Comparison of ENCODE assay signal across 24 mouse cellular contexts in the genomic region with DNA sequence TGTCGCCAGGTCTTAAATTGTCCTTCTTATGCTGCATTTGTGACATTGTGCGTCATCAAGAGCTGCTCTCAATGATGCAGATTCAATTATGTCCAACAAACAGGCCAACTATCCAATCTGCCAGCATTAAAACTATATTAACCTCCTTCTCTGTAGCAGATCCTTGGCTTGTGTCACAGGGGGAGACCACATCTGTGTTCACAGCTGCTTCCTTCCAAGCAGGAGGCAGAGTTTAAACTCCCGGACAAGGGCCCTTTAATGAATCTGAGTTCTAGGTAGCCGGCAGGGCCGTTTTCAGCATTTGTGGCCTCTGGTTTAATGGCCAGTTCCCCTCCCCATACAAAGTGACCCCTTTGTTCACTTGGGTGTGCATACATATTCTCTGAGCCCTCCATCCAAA.
DNase-seq lines count a peak whose midpoint lies in the region; ATAC-seq and TF ChIP-seq lines count a peak whose summit lies in the region.
"Had no signal": no experiment of that assay in that cellular context is flagged by ENCODE, and none has a peak within 500 bp of the region (broad histone marks: within the 10 kb centered on the region; RNA-seq: fewer than 3 reads in every experiment).

No protein-coding gene starts in this region.

- ATAC-seq in kidney, embryonic 15.5 days (replicated peaks; ENCODE audit: low FRiP score), result no peak
- ATAC-seq in limb, embryonic 12.5 days (ENCODE audit: insufficient number of reproducible peaks, insufficient read depth, low FRiP score, low TSS enrichment, low read depth), result no peak
- no peak for ATAC-seq in CD4-positive, CD25-positive, alpha-beta regulatory T cell, adult 4 months
- ATAC-seq: forebrain, embryonic 14.5 days; midbrain, embryonic 16.5 days had no signal

- WGBS in kidney, embryonic 15.5 days, result 56% methylated on average over 5 of the region's 5 CpGs
- 27% methylated on average over 5 of the region's 5 CpGs for WGBS in limb, embryonic 12.5 days

- no peaks in the 10 kb centered on the region for H3K27me3 ChIP-seq in kidney, embryonic 15.5 days
- no peaks in the 10 kb centered on the region for H3K27me3 ChIP-seq in limb, embryonic 12.5 days
- H3K27me3 ChIP-seq: embryonic facial prominence, embryonic 15.5 days; heart, embryonic 12.5 days; liver, embryonic 13.5 days; megakaryocyte, embryonic 14.5 days had no signal

- H3K4me1 ChIP-seq in kidney, embryonic 15.5 days, result 0 out of 2 replicates have a peak, but pooled peaks cover 2% of the 10 kb centered on the region
- H3K4me1 ChIP-seq in limb, embryonic 12.5 days (replicated peaks), result peaks cover 5% of the 10 kb centered on the region
- H3K4me1 ChIP-seq: embryonic facial prominence, embryonic 15.5 days; heart, embryonic 12.5 days; hindbrain, embryonic 10.5 days; liver, embryonic 13.5 days; megakaryocyte, embryonic 14.5 days had no signal

- DNase-seq in kidney, postnatal 10 days, result no peak
- DNase-seq in MN1 (ENCODE audit: low spot score), result peak; percentile 66
- peak; percentile 13 for DNase-seq in brain, embryonic 14.5 days (ENCODE audit: low read depth)
- DNase-seq in spleen, adult 12 weeks (ENCODE audit: low spot score), result no peak
- no peak for DNase-seq in spleen, postnatal 14 days (ENCODE audit: low spot score in 2 of 2)
- DNase-seq: adrenal gland, postnatal 10 days; cerebellum, adult 9-11 months; gastrocnemius, postnatal 10 days; heart, postnatal 10 days; kidney, adult 2 months; layer of hippocampus, adult 9-11 months; liver, embryonic 13.5 days; lung, adult 2 months; right cerebral cortex, postnatal 14 days; spleen, adult 18-20 months had no signal

- no peak for TF ChIP-seq POLR2A in brain, embryonic 14.5 days (IDR thresholded peaks at IDR 0.05; ENCODE audit: borderline replicate concordance, extremely low read depth, insufficient read depth, insufficient read length, poor library complexity, severe bottlenecking)

- TF ChIP-seq CTCF in brain, embryonic 14.5 days (IDR thresholded peaks at IDR 0.05; ENCODE audit: borderline replicate concordance, extremely low read depth, insufficient read depth, insufficient read length), result no peak

- H3K9ac ChIP-seq in kidney, embryonic 15.5 days, result no peak overlapping the region
- no peak overlapping the region for H3K9ac ChIP-seq in limb, embryonic 12.5 days (replicated peaks)
- H3K9ac ChIP-seq: embryonic facial prominence, embryonic 15.5 days; heart, embryonic 12.5 days; liver, embryonic 13.5 days had no signal

- H3K27ac ChIP-seq in kidney, embryonic 15.5 days, result peak overlapping the region; percentile 51; the same call in 1 of the 2 replicates
- peak overlapping the region; percentile 41; the same call in 1 of the 2 replicates for H3K27ac ChIP-seq in limb, embryonic 12.5 days
- H3K27ac ChIP-seq: embryonic facial prominence, embryonic 15.5 days; hindbrain, embryonic 10.5 days; liver, embryonic 13.5 days had no signal

- no peaks in the 10 kb centered on the region for H3K36me3 ChIP-seq in kidney, embryonic 15.5 days
- H3K36me3 ChIP-seq in limb, embryonic 12.5 days, result no peaks in the 10 kb centered on the region
- H3K36me3 ChIP-seq: embryonic facial prominence, embryonic 15.5 days; heart, embryonic 12.5 days; hindbrain, embryonic 10.5 days; liver, embryonic 13.5 days had no signal

- H3K9me3 ChIP-seq in kidney, embryonic 15.5 days (replicated peaks), result no peaks in the 10 kb centered on the region
- no peaks in the 10 kb centered on the region for H3K9me3 ChIP-seq in limb, embryonic 12.5 days
- H3K9me3 ChIP-seq: embryonic facial prominence, embryonic 15.5 days; heart, embryonic 12.5 days; hindbrain, embryonic 10.5 days; liver, embryonic 13.5 days; megakaryocyte, embryonic 14.5 days had no signal

- H3K4me3 ChIP-seq in kidney, embryonic 15.5 days (replicated peaks), result no peak overlapping the region
- no peak overlapping the region for H3K4me3 ChIP-seq in limb, embryonic 12.5 days (replicated peaks)
- H3K4me3 ChIP-seq: embryonic facial prominence, embryonic 15.5 days; heart, embryonic 12.5 days; hindbrain, embryonic 10.5 days; liver, embryonic 13.5 days; megakaryocyte, embryonic 14.5 days had no signal

- H3K4me2 ChIP-seq in kidney, embryonic 15.5 days, result no peak overlapping the region
- H3K4me2 ChIP-seq in limb, embryonic 12.5 days, result no peak overlapping the region
- H3K4me2 ChIP-seq: embryonic facial prominence, embryonic 15.5 days; heart, embryonic 12.5 days; liver, embryonic 13.5 days had no signal

Comparison
In these comparisons a context has a peak if more than half of its experiments do, and no peak if none do; other contexts are left out.
1. DNase-seq: peak in MN1 (single experiment) and brain, embryonic 14.5 days (single experiment); none in kidney, postnatal 10 days (single experiment), spleen, adult 12 weeks (single experiment) and spleen, postnatal 14 days (0 of 2).